Mouse (Mus musculus) liver, adult 2 months (tissue): ENCODE measurements around the gene Mfsd11. TPM values are rescaled to one million over a fixed set of nuclear protein-coding genes. Genes with fewer than 3 reads are reported as not detected.
A peak's percentile ranks its signal among the peaks of the same experiment; 100 is the strongest.

Experiments used
- DNase-seq: peaks from one replicate; pipeline ENCODE4 v3.0.0-alpha.2; 2011; ENCODE audit warnings: low read depth, low spot score; ENCODE audit errors: extremely low read depth
- H3K27ac ChIP-seq: fragments of 200-500 bp; replicated peaks from 2 replicates; pipeline ENCODE4 v1.5.1; 2012; ENCODE audit warnings: low read depth, mild to moderate bottlenecking, control low read depth, inconsistent platforms, low read length; ENCODE audit not compliant: insufficient read depth
- H3K27me3 ChIP-seq: fragments of 200-500 bp; 2 replicates; pipeline ENCODE4 v1.6.1; 2012; ENCODE audit warnings: mild to moderate bottlenecking, moderate library complexity, low read length, inconsistent platforms; ENCODE audit not compliant: control insufficient read depth, insufficient read depth
- H3K36me3 ChIP-seq: fragments of 200-500 bp; 2 replicates; pipeline ENCODE4 v1.6.1; 2012; ENCODE audit warnings: low read length, inconsistent platforms; ENCODE audit not compliant: control insufficient read depth, insufficient read depth
- H3K4me1 ChIP-seq: fragments of 200-500 bp; 2 replicates; pipeline ENCODE4 v1.6.1; 2011; ENCODE audit warnings: low read length; ENCODE audit not compliant: control insufficient read depth, insufficient read depth
- H3K4me3 ChIP-seq: fragments of 200-500 bp; 2 replicates; pipeline ENCODE4 v1.5.1; 2011; ENCODE audit warnings: low read depth, mild to moderate bottlenecking, control low read depth, low read length, moderate library complexity; ENCODE audit not compliant: insufficient read depth
- H3K79me2 ChIP-seq: fragments of 200-500 bp; 2 replicates; pipeline ENCODE4 v1.6.1; 2012; ENCODE audit warnings: inconsistent platforms, mild to moderate bottlenecking, low read length, moderate library complexity; ENCODE audit not compliant: control insufficient read depth, insufficient read depth
- H3K9ac ChIP-seq: fragments of 200-500 bp; 2 replicates; pipeline ENCODE4 v1.6.1; 2012; ENCODE audit warnings: low read depth, mild to moderate bottlenecking, control low read depth, inconsistent platforms, low read length
- CTCF ChIP-seq: fragments of 200-500 bp; IDR thresholded peaks from 2 replicates; pipeline ENCODE4 v1.5.1; 2011; ENCODE audit warnings: low read depth, low read length, control low read depth
- POLR2A ChIP-seq: fragments of 200-500 bp; IDR thresholded peaks from 2 replicates; pipeline ENCODE4 v1.6.1; 2011; ENCODE audit warnings: low read length, control low read depth; ENCODE audit not compliant: insufficient read depth; ENCODE audit errors: extremely low read depth
- WGBS: fragments of 180-500 bp; shearing (Covaris S2); methylation state at CpG from one replicate; pipeline ENCODE4 v1.1.7; 2018; 5-methylcytosine and 5-hydroxymethylcytosine counted together
- polyA plus RNA-seq: library from polyadenylated mRNA; depleted of rRNA; stranded (reverse); fragments of >200 nt; gene quantifications from 2 replicates; pipeline ENCODE4 v1.2.3, GENCODE M21; 2012
- total RNA-seq: library from RNA; depleted of rRNA; stranded (reverse); fragments of >200 nt; gene quantifications from 2 replicates; pipeline ENCODE4 v1.2.3, GENCODE M21; 2014

Gene Mfsd11
- total and polyA plus RNA-seq, 2 experiments, result 5.1 to 16.6 TPM

GRCm38 (mm10) chr11:116905741-116906456, 53.7 kb downstream of the Mfsd11 start:
- H3K4me3 ChIP-seq, result no peak overlapping the region
- no peaks in the 10 kb centered on the region for H3K36me3 ChIP-seq
- peak; percentile 6 for DNase-seq
- no peak overlapping the region for H3K27ac ChIP-seq
- WGBS, result 7% methylated on average over 23 of the region's 23 CpGs
- H3K4me1 ChIP-seq, result peaks cover 2% of the 10 kb centered on the region; the same call in 1 of the 2 replicates
- TF ChIP-seq CTCF (no peak), POLR2A (no peak)
- peaks cover under 1% of the 10 kb centered on the region; the same call in 1 of the 2 replicates for H3K27me3 ChIP-seq
- no peaks in the 10 kb centered on the region for H3K79me2 ChIP-seq
- no peak overlapping the region for H3K9ac ChIP-seq

- H3K27ac ChIP-seq, result no peak overlapping the region
- 83% methylated on average over 16 of the region's 16 CpGs for WGBS
- TF ChIP-seq POLR2A (no peak), CTCF (no peak)
- no peaks in the 10 kb centered on the region for H3K79me2 ChIP-seq
- no peak overlapping the region for H3K9ac ChIP-seq
- H3K36me3 ChIP-seq, result no peaks in the 10 kb centered on the region
- H3K4me3 ChIP-seq, result no peak overlapping the region
- DNase-seq, result no peak
- peaks cover 9% of the 10 kb centered on the region for H3K27me3 ChIP-seq
- H3K4me1 ChIP-seq, result no peaks in the 10 kb centered on the region
Measured at GRCm38 (mm10) chr11:116913573-116913972, 61.3 kb downstream of the Mfsd11 start.

GRCm38 (mm10) chr11:116914267-116914885, 62.1 kb downstream of the Mfsd11 start:
- 68% methylated on average over 5 of the region's 5 CpGs for WGBS
- no peak overlapping the region for H3K27ac ChIP-seq
- H3K27me3 ChIP-seq, result peaks cover 16% of the 10 kb centered on the region
- H3K4me3 ChIP-seq, result no peak overlapping the region
- H3K9ac ChIP-seq, result no peak overlapping the region
- no peak for DNase-seq
- TF ChIP-seq POLR2A (no peak), CTCF (no peak)
- H3K36me3 ChIP-seq, result no peaks in the 10 kb centered on the region
- no peaks in the 10 kb centered on the region for H3K4me1 ChIP-seq
- H3K79me2 ChIP-seq, result no peaks in the 10 kb centered on the region

DNA sequence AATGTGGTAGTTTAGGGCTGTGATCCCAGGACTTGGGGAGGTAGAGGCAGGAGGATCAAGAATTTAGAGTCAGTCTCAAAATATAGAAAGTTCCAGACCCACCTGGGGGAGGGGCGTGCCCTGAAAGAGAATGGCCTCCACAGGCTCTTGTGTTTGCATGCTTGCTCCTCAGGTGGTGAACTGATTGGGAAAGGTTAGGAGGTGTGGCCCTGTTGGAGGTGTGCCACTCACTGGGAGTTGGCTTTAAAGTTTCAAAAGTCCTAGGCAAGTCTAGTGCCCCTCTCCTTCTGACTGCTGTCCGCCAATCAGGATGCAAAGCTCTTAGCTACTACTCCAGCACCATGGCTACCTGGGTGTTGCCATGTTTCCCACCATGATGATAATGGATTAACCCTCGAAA, 63.0 kb downstream of the Mfsd11 start:
- TF ChIP-seq CTCF, result no peak
- 85% methylated on average over 3 of the region's 3 CpGs for WGBS
- no peaks in the 10 kb centered on the region for H3K4me1 ChIP-seq
- no peak overlapping the region for H3K27ac ChIP-seq
- H3K9ac ChIP-seq, result no peak overlapping the region
- H3K36me3 ChIP-seq, result no peaks in the 10 kb centered on the region
- peaks cover 19% of the 10 kb centered on the region for H3K27me3 ChIP-seq
- no peak for DNase-seq
- H3K79me2 ChIP-seq, result no peaks in the 10 kb centered on the region
- H3K4me3 ChIP-seq, result no peak overlapping the region

DNA sequence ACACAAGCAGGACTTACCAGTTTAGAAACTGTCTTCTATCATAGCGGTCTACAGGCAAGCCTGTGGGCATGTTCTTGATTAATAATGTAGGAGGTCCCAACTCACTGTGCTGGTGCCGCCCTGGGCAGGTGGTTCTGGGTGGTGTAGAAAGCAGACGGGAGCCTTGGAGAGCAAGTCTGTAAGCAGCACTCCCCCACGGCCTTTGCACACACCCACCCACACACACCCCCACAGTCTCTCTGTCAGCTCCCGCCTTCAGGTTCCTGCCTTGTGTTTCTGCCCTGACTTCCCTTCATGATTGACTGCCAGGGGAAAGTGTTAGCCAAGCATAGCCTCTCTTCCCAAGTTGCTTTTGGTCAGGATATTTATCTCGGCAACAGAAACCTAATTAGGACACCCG, 65.1 kb downstream of the Mfsd11 start:
- no peak for TF ChIP-seq POLR2A
- TF ChIP-seq CTCF, result no peak
- Histone ChIP-seq H3K27ac (no peak overlapping the region), H3K79me2 (no peaks in the 10 kb centered on the region), H3K4me1 (no peaks in the 10 kb centered on the region), H3K27me3 (peaks cover 19% of the 10 kb centered on the region), H3K4me3 (no peak overlapping the region), H3K9ac (no peak overlapping the region), H3K36me3 (no peaks in the 10 kb centered on the region)
- 38% methylated on average over 7 of the region's 7 CpGs for WGBS
- DNase-seq, result no peak

GRCm38 (mm10) chr11:116918323-116919185, 66.3 kb downstream of the Mfsd11 start, which contains the start of gene Mgat5b:
TSS of gene Mgat5b (plus strand) at chr11:116918863.
- 3% methylated on average over 87 of the region's 90 CpGs for WGBS
- no peak for TF ChIP-seq POLR2A
- peak; percentile 85 for TF ChIP-seq CTCF
- Histone ChIP-seq H3K4me1 (no peaks in the 10 kb centered on the region), H3K9ac (0 out of 2 replicates have a peak within 1 kb of the TSS, but pooled peaks have one; percentile 21), H3K27ac (no peak within 1 kb of the TSS), H3K36me3 (no peaks in the 10 kb centered on the region), H3K4me3 (peak within 1 kb of the TSS; percentile 20; the same call in 1 of the 2 replicates), H3K27me3 (peaks cover 19% of the 10 kb centered on the region), H3K79me2 (no peaks in the 10 kb centered on the region)
- DNase-seq, result peak; percentile 1
